Mouse (Mus musculus) CD4-positive naive resting alpha-beta T cell, adult 76 days (primary cell): ENCODE measurements around the gene BC049762. TPM values are rescaled to one million over a fixed set of nuclear protein-coding genes. Genes with fewer than 3 reads are reported as not detected.

ENCODE experiments used
- total RNA-seq: library from RNA; stranded (reverse); gene quantifications from one replicate; pipeline ENCODE4 v1.2.4, GENCODE M21; 2023

Gene BC049762
- total RNA-seq: not detected

DNA sequence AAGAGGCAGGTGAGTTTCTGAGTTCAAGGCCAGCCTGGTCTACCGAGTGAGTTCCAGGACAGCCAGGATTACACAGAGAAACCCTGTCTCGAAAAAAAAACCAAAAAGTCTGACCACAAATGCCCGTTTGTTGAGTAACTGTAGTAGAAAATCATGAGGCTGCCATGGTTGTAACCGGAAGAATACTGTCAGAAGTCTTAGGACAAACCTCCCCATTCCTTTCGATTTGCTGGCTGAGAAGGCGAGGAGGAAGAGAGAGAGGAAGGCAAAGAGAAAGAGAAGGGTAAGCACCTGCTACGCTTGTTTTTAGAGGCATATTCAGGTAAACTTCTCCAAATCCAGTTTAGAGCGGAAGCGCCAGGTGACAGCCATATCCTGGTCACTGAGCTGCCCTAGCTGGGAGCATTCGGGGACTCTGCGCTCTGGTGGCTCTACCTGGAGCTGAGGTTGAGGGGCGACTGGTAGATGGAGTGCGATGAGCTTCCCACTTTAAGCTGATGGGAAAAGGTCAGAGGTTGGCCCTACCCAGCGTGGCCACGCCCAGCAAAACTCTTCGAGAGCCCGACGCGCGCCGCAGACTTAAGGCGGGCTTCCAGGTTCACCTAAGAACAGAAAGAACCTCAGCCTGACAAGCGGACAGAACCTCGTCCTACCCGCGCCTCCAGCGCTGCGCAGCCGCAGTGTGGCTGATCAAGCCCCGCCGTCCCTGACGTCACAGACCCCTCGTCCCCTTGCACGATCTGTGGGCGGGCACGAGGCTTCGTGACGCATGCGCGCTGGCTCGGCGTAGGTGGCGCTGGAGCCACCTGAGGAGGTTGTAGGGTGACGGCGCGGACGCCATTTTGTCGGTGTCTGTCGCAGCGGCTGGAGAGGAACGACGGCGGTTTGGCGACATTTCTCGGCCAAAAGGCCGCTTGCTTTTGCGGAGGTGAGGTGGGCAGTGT, at the start of gene BC049762:
Gene BC049762 (minus strand): TSS at position 705 of the 944 bp plus-strand sequence.

DNA sequence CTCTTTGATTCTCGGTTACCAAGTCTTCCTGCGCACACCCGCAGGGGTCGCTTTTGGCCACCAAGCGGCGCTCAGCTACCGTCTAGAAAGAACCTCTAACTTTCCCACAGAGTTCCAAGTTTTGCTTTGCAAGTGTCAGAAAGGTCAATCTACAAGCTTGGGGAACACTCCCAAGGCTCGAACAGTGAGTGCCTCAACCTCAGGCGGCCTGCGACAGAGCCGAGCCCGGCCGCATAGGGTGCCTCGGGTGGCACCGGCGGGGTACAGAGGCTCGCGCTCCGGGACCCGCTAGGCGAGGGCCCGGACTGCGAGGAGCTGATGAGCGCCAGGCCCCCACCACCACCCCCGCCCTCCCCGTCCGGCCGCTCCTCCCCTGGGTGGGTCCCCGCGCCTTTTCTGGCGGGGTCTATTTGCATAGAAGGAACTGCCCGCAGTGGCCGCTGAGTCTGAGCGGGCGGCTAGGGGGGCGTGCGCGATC, 26.8 kb upstream of the BC049762 start, which contains the start of gene Col23a1:
Gene Col23a1 (plus strand): TSS at position 357 of the 478 bp plus-strand sequence.

DNA sequence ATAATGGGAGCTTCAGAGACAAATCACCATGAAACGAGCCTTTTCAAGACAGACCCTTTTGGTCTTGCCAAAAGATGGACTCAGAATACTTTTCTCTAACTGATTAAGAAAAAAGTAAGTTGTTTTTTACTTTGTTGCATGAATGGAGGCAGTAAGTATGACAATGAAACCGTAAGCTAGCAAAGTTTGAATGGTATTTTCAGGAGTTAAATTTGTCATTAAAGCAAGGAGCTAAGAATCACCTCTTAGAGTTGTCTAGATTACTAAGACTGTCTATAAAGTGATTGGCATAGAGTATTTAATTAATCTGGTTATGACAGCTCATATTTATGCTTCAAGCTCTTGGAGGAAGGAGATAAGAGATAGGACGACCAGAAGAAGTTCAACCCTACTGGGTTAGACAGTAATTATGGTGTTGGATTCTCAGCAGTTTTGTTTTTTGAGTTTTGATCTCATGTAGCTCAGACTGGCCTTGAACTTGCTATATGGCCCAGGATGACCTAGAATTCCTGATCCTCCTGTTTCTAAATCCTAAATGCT, 1.1 kb downstream of the BC049762 start, which contains the start of gene Clk4:
Gene Clk4 (plus strand): TSS at position 51 of the 540 bp plus-strand sequence.

DNA sequence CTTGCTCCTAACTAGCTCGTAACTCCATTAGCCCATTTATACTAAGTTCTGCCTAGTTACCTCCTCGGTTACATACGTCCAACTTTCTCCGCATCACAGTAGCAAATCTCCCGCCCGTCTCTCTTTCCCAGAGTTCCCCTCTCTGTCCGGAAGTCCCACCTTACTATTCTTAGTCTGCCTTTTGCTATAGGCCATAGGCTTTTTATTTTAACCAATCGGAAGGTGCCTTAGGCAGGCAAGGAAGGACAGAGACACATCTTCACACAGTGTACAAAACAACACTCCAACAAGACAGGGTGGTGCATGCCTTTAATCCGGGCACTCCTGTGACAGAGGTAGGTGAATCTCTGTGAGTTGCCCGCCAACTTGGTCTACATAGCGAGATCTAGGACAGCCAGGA, 42.5 kb downstream of the BC049762 start, which contains the start of gene Gm12569:
Gene Gm12569 (plus strand): TSS at position 166 of the 400 bp plus-strand sequence.

Other genes starting within 250 kb of the BC049762 start
- not detected for gene Olfr54, start 248.8 kb downstream of the BC049762 start, total RNA-seq
- not detected for gene Olfr1375, start 214.9 kb downstream of the BC049762 start, total RNA-seq
- gene Zfp354a, start 203.8 kb downstream of the BC049762 start, total RNA-seq: not detected
- not detected for gene Gm12569, start 42.6 kb downstream of the BC049762 start, total RNA-seq
- 376 TPM for gene Clk4, start 1.3 kb downstream of the BC049762 start, total RNA-seq
- gene Col23a1, start 26.9 kb upstream of the BC049762 start, total RNA-seq: 0.73 TPM